Mouse (Mus musculus) liver, embryonic 16.5 days (tissue): ENCODE results near the gene Ephb2. TPM values are rescaled to one million over a fixed set of nuclear protein-coding genes. Genes with fewer than 3 reads are reported as not detected.

Experiments
- ATAC-seq: fragments of 200-750 bp; cut with Nextera tagmentation; 2 replicates; pipeline ENCODE4 v1.8.0; 2017; ENCODE audit warnings: low read depth, mild to moderate bottlenecking, moderate number of reproducible peaks, moderate library complexity
- H3K27ac ChIP-seq: fragments of 300-500 bp; sonication (generic); 2 replicates; pipeline ENCODE4 v1.5.1; 2014; ENCODE audit warnings: mild to moderate bottlenecking, low read length
- H3K27me3 ChIP-seq: fragments of 300-500 bp; sonication (generic); 2 replicates; pipeline ENCODE4 v1.6.1; 2014; ENCODE audit warnings: low read depth, low read length, mixed read lengths; ENCODE audit not compliant: control insufficient read depth, insufficient read depth
- H3K36me3 ChIP-seq: fragments of 300-500 bp; sonication (generic); 2 replicates; pipeline ENCODE4 v1.6.1; 2014; ENCODE audit warnings: mild to moderate bottlenecking; ENCODE audit not compliant: control insufficient read depth, insufficient read depth
- H3K4me1 ChIP-seq: fragments of 300-500 bp; sonication (generic); 2 replicates; pipeline ENCODE4 v1.6.1; 2014; ENCODE audit warnings: low read depth, low read length, mixed read lengths; ENCODE audit not compliant: control insufficient read depth
- H3K4me2 ChIP-seq: fragments of 300-500 bp; sonication (generic); 2 replicates; pipeline ENCODE4 v1.6.1; 2014; ENCODE audit warnings: low read depth, low read length, mixed read lengths
- H3K4me3 ChIP-seq: fragments of 300-500 bp; sonication (generic); 2 replicates; pipeline ENCODE4 v1.5.1; 2014; ENCODE audit warnings: low read depth, mild to moderate bottlenecking, low read length
- H3K9ac ChIP-seq: fragments of 300-500 bp; sonication (generic); 2 replicates; pipeline ENCODE4 v1.6.1; 2014; ENCODE audit warnings: low read depth, low read length
- H3K9me3 ChIP-seq: fragments of 300-500 bp; sonication (generic); replicated peaks from 2 replicates; pipeline ENCODE4 v1.6.1; 2016; ENCODE audit warnings: low read length; ENCODE audit not compliant: control insufficient read depth
- WGBS: fragments of 180-500 bp; shearing (Covaris S2); extraction: QIAGEN DNeasy Blood & Tissue Kit; methylation state at CpG from one replicate; pipeline ENCODE4 v1.1.7; 2014; ENCODE audit not compliant: insufficient replicate concordance; 5-methylcytosine and 5-hydroxymethylcytosine counted together
- polyA plus RNA-seq: library from polyadenylated mRNA; unstranded; fragments of >200 nt; fragmentation: Nextera tagmentation; extraction: Ambion mirVana; gene quantifications from 2 replicates; pipeline ENCODE4 v1.2.1, GENCODE M21; 2015

The Ephb2 gene
- polyA plus RNA-seq, result 0.07 and 0.18 TPM in 2 replicates

GRCm38 (mm10) chr4:136835621-136836386 is at the start of gene Ephb2:
Gene Ephb2 (minus strand): TSS chr4:136835988.
- H3K27me3 ChIP-seq, result peaks cover 77% of the 10 kb centered on the region
- H3K4me2 ChIP-seq, result peak within 1 kb of the TSS; percentile 68
- no peak within 1 kb of the TSS for H3K27ac ChIP-seq
- peaks cover 2% of the 10 kb centered on the region for H3K4me1 ChIP-seq
- ATAC-seq, result no peak
- H3K36me3 ChIP-seq, result no peaks in the 10 kb centered on the region
- peak within 1 kb of the TSS; percentile 55 for H3K4me3 ChIP-seq
- no peak within 1 kb of the TSS; the same call in 1 of the 2 replicates for H3K9ac ChIP-seq
- WGBS, result under 1% methylated on average over 64 of the region's 88 CpGs
- no peaks in the 10 kb centered on the region for H3K9me3 ChIP-seq

GRCm38 (mm10) chr4:136878601-136879000 is 42.8 kb upstream of the Ephb2 start:
- 17% methylated on average over 5 of the region's 5 CpGs for WGBS
- no peaks in the 10 kb centered on the region for H3K36me3 ChIP-seq

GRCm38 (mm10) chr4:136878171-136878570 is 42.4 kb upstream of the Ephb2 start:
- H3K27ac ChIP-seq, result no peak overlapping the region

More at GRCm38 (mm10) chr4:136878601-136879000, 42.8 kb upstream of the Ephb2 start:
- Histone ChIP-seq H3K27me3 (no peaks in the 10 kb centered on the region), H3K9ac (no peak overlapping the region), H3K4me3 (no peak overlapping the region), H3K27ac (no peak overlapping the region), H3K4me1 (no peaks in the 10 kb centered on the region), H3K9me3 (no peaks in the 10 kb centered on the region), H3K4me2 (no peak overlapping the region)
- ATAC-seq, result no peak

GRCm38 (mm10) chr4:136876971-136877370 is 41.2 kb upstream of the Ephb2 start:
- Histone ChIP-seq H3K4me3 (no peak overlapping the region), H3K4me2 (no peak overlapping the region), H3K9ac (no peak overlapping the region), H3K9me3 (no peaks in the 10 kb centered on the region), H3K36me3 (no peaks in the 10 kb centered on the region), H3K27ac (no peak overlapping the region), H3K4me1 (no peaks in the 10 kb centered on the region), H3K27me3 (no peaks in the 10 kb centered on the region)
- ATAC-seq, result no peak
- 13% methylated on average over 7 of the region's 7 CpGs for WGBS

More at GRCm38 (mm10) chr4:136878171-136878570, 42.4 kb upstream of the Ephb2 start:
- H3K36me3 ChIP-seq, result no peaks in the 10 kb centered on the region
- H3K4me2 ChIP-seq, result no peak overlapping the region
- H3K27me3 ChIP-seq, result no peaks in the 10 kb centered on the region
- no peak overlapping the region for H3K4me3 ChIP-seq
- ATAC-seq, result no peak
- no peak overlapping the region for H3K9ac ChIP-seq
- H3K4me1 ChIP-seq, result no peaks in the 10 kb centered on the region
- H3K9me3 ChIP-seq, result no peaks in the 10 kb centered on the region
- 42% methylated on average over 8 of the region's 8 CpGs for WGBS

- H3K4me1 ChIP-seq, result no peaks in the 10 kb centered on the region
- H3K4me3 ChIP-seq, result no peak overlapping the region
- no peak overlapping the region for H3K4me2 ChIP-seq
- H3K36me3 ChIP-seq, result no peaks in the 10 kb centered on the region
- no peak for ATAC-seq
- no peaks in the 10 kb centered on the region for H3K9me3 ChIP-seq
- H3K27me3 ChIP-seq, result no peaks in the 10 kb centered on the region
- no peak overlapping the region for H3K9ac ChIP-seq
- H3K27ac ChIP-seq, result no peak overlapping the region
- 72% methylated on average over 14 of the region's 14 CpGs for WGBS
These were observed 39.2 kb upstream of the Ephb2 start for GRCm38 (mm10) chr4:136875012-136875411.

GRCm38 (mm10) chr4:136868371-136868770 is 32.6 kb upstream of the Ephb2 start:
- WGBS, result 62% methylated on average over 6 of the region's 6 CpGs
- Histone ChIP-seq H3K4me2 (no peak overlapping the region), H3K4me3 (no peak overlapping the region), H3K27ac (no peak overlapping the region), H3K9ac (no peak overlapping the region), H3K4me1 (no peaks in the 10 kb centered on the region), H3K9me3 (no peaks in the 10 kb centered on the region), H3K27me3 (no peaks in the 10 kb centered on the region; the same call in 1 of the 2 replicates), H3K36me3 (no peaks in the 10 kb centered on the region)
- ATAC-seq, result no peak

- Histone ChIP-seq H3K27ac (no peak overlapping the region), H3K4me1 (no peaks in the 10 kb centered on the region), H3K4me2 (no peak overlapping the region), H3K27me3 (no peaks in the 10 kb centered on the region; the same call in 1 of the 2 replicates), H3K9ac (no peak overlapping the region), H3K9me3 (no peaks in the 10 kb centered on the region), H3K4me3 (no peak overlapping the region), H3K36me3 (no peaks in the 10 kb centered on the region)
- 20% methylated on average over 12 of the region's 12 CpGs for WGBS
- no peak for ATAC-seq
These were observed 32.0 kb upstream of the Ephb2 start for GRCm38 (mm10) chr4:136867690-136868345.

GRCm38 (mm10) chr4:136865531-136865930 is 29.7 kb upstream of the Ephb2 start:
- WGBS, result 58% methylated on average over 5 of the region's 5 CpGs
- H3K9ac ChIP-seq, result no peak overlapping the region
- H3K27ac ChIP-seq, result no peak overlapping the region
- no peak overlapping the region for H3K4me3 ChIP-seq
- no peak overlapping the region for H3K4me2 ChIP-seq
- no peaks in the 10 kb centered on the region for H3K4me1 ChIP-seq
- H3K9me3 ChIP-seq, result no peaks in the 10 kb centered on the region
- H3K36me3 ChIP-seq, result no peaks in the 10 kb centered on the region
- H3K27me3 ChIP-seq, result peaks cover 4% of the 10 kb centered on the region; the same call in 1 of the 2 replicates
- no peak for ATAC-seq
